Mouse (Mus musculus): ENCODE data around the gene Ces2f.

Ces2f gene

DNA sequence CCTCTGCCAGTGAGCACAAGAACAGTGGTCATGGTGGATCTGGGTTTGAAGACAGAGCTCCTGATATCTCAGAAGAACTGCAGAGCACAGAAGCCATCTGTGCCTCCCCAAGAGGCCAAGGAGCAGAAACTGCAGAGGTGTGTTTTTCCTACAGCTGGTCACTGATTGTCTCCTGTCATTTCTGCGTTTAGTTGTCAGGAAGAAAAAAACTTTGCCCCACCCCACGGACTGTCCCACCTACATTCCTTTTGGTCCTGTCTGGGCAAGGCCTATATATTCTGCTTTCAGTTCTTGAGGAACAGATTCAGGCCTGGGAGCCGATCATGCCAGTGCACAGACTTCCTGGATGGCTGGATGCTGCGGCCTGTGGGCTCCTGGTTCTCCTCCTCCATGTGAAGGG is at the start of gene Ces2f:
Gene Ces2f (plus strand): TSS at position 301 of the 400 bp plus-strand sequence.
- WGBS, result 84% methylated on average over 4 of the region's 4 CpGs

GRCm38 (mm10) chr8:104901746-104902145 is 45.4 kb upstream of the Ces2f start:
- WGBS, result 69% methylated on average over 2 of the region's 2 CpGs

- WGBS, result 54% methylated on average over 1 of the region's 1 CpGs
Observed at GRCm38 (mm10) chr8:104907111-104907510, 40.0 kb upstream of the Ces2f start.

GRCm38 (mm10) chr8:104909021-104909420 is 38.1 kb upstream of the Ces2f start:
- WGBS, result 50% methylated on average over 1 of the region's 1 CpGs

GRCm38 (mm10) chr8:104909651-104910050 is 37.5 kb upstream of the Ces2f start:
- 85% methylated on average over 10 of the region's 10 CpGs for WGBS

DNA sequence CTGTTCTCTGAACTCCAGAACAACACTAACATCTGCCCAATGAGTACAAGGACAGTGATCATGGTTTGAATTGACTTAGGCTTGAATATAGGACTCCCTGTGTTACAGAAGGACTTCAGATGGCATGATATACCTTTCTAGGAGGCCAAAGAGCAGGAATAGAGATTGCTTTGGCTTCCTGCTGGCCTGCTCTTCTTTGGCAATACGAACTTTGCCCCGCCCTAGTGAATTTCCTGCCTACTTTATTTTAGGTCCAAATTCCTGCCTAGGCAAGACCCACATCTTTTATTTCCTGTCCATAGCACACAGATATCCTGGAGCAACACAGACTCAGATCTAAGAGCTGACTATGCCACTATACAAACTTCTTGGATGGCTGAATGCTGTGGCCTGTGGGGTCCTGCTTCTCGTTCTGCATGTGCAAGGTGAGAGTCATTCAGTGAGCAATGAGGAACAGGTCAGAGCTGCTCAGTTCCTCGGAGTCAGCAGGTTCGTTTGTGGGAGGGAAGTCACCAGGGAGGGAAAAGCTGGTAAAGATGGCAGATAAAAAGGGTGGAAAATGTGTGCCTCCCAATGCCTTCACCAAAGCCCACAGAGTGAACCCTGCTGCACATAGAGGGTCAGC is 21.1 kb upstream of the Ces2f start, which contains the start of gene Ces2e:
Gene Ces2e (plus strand): TSS at position 289 of the 625 bp plus-strand sequence.
- 77% methylated on average over 5 of the region's 5 CpGs for WGBS

- 93% methylated on average over 3 of the region's 3 CpGs for WGBS
Observed at GRCm38 (mm10) chr8:104927301-104927700, 19.9 kb upstream of the Ces2f start.

GRCm38 (mm10) chr8:104944665-104945064 is 2.5 kb upstream of the Ces2f start:
- WGBS, result 81% methylated on average over 2 of the region's 2 CpGs

- WGBS, result 87% methylated on average over 5 of the region's 5 CpGs
Observed at GRCm38 (mm10) chr8:104949031-104949430, 1.9 kb downstream of the Ces2f start.

- WGBS, result 52% methylated on average over 5 of the region's 5 CpGs
Observed at GRCm38 (mm10) chr8:104961537-104961961, 14.4 kb downstream of the Ces2f start, which contains the start of gene Ces2g. Ces2g (plus strand) TSS chr8:104961718.

DNA sequence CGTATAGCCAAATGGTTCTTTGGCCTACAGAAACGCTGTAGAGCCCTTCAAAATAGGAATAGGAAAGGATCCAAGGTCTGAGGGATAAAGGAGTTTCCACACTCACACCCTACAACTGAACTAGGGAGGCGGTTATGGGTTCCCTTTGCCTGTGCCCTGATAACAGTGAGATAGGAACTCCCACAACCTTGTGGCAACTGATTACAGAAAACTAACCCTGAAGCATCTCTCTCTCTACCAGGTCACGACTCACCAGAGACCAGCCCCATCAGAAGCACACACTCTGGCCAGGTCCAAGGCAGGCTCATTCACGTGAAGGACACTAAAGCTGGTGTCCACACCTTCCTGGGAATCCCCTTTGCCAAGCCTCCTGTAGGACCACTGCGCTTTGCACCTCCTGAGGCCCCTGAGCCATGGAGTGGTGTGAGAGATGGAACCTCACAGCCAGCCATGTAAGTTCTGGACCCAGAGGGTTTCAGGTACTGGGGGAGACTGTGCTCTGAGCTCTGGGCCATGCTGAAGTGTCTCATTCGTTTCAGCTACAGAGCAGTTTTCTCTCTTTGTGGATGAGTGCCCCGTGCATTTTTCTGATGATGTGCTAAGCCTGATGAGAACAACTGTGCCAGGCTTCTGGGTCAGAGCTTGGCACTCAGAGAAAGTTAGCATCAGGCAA is 15.2 kb downstream of the Ces2f start:
- 74% methylated on average over 8 of the region's 8 CpGs for WGBS

DNA sequence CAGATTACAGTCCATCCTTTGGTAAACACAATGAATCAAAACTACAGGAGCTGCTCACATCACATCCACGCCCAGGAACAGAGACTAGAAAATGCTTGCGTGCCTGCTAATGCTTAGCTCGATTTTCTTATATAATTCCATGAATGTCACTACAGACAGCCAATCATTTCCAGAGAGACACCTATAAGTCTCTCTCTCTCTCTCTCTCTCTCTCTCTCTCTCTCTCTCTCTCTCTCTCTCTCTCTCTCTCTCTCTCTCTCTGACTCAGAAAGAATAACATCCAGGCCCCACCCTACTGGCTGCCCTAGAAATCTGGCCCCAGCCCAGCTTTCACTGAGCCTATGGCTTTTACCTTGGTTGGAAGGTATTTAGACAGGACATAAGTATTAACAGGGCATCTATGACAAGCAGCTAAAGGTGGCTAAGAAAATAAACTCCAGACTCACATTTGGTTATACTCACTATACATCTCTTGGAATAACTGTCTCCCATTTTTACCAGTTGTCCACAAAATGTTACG is 16.3 kb downstream of the Ces2f start:
- 91% methylated on average over 4 of the region's 4 CpGs for WGBS

DNA sequence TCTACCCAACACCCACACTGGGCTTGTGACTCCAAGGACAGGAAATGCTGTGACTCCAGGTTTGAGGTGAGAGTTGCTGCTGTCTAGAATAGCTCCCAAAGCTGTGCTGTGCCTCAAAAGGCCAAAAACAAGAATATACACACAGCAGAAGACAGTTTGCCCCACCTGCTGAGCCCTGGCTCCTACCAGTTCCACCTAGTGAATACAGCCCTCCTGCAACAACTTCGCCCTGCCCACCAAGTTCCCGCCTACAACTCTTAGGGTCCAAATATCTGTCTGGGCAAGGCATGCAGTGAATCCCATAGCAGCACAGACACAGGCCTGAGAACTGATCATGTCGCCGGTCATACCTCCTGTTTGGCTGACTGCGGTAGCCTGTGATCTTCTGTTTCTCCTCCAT is 37.0 kb downstream of the Ces2f start:
- 93% methylated on average over 5 of the region's 5 CpGs for WGBS

- WGBS, result 93% methylated on average over 2 of the region's 2 CpGs
Observed at GRCm38 (mm10) chr8:104984942-104985341, 37.8 kb downstream of the Ces2f start.

GRCm38 (mm10) chr8:104998191-104998590 is 51.0 kb downstream of the Ces2f start:
- 83% methylated on average over 6 of the region's 6 CpGs for WGBS

DNA sequence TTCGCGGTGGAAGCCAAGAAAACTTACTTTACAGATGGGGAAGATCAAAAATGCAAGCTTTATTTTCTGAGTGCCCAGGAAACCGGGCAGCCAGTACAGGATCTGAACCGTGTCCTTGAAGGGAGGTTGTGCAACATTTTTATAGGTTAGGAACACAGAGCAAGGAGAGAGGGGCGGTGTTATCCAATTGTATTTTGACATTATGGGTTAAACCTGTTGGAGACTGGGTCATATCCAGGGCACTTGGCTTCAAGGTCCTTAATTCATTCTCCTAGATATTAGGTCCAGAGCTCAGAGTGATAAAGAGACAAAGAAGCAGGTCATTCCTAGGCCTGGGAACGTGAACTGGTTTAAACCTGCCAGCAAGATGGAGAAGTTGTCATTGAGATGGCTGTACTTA is 52.0 kb downstream of the Ces2f start:
- WGBS, result 81% methylated on average over 6 of the region's 6 CpGs

DNA sequence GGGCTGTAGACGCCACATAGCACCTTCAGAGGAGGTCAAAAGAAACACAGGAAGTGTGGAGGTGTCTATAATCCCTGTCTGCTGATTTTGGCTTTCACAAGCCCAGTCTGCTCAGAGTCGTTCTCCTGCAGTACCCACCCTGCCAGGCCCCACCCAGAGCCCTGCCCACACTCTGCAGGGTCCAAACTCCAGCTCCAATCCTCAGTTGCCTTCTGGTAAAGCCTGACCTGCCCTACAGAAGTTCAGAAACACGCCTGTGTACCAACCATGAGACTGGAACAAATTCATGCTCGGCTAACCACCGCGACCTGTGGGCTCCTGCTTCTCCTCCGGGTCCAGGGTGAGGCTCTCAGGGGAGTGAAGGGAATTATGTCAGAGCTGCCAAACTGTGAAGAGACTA is 53.4 kb downstream of the Ces2f start, which contains the start of gene Ces2h:
Gene Ces2h (plus strand): TSS at position 268 of the 400 bp plus-strand sequence.
- 87% methylated on average over 7 of the region's 7 CpGs for WGBS
